ENCODE assay signal across 9 mouse cellular contexts in genomic region chr5:139495019-139495669, GRCm38 (mm10). TPM values are rescaled to one million over a fixed set of nuclear protein-coding genes. Genes with fewer than 3 reads are reported as not detected.
A peak's percentile ranks its signal among the peaks of the same experiment; 100 is the strongest.
DNase-seq lines count a peak whose midpoint lies in the region; ATAC-seq lines count a peak whose summit lies in the region.
"Had no signal": no experiment of that assay in that cellular context is flagged by ENCODE, and none has a peak within 500 bp of the region (broad histone marks: within the 10 kb centered on the region; RNA-seq: fewer than 3 reads in every experiment).

No protein-coding gene starts in this region.

- no peak overlapping the region for H3K9ac ChIP-seq in neural tube, embryonic 11.5 days (ENCODE audit: low read length)
- H3K9ac ChIP-seq: midbrain, embryonic 13.5 days had no signal

- WGBS in neural tube, embryonic 11.5 days = 43% methylated on average over 22 of the region's 22 CpGs

- DNase-seq in embryo, embryonic 10.5 days (ENCODE audit: low spot score) = peak; percentile 33
- no peak for DNase-seq in embryo, embryonic 10 days (ENCODE audit: low spot score)
- peak; percentile 27 for DNase-seq in neural tube, embryonic 11.5 days (ENCODE audit: low spot score)
- no peak for DNase-seq in neural tube, embryonic 10.5 days (ENCODE audit: extremely low spot score, low spot score)
- peak; percentile 18 for DNase-seq in kidney, postnatal 10 days
- peak; percentile 41 for DNase-seq in naive thymus-derived CD4-positive, alpha-beta T cell, adult 2 months (ENCODE audit: low read depth)
- DNase-seq in urinary bladder, adult 2 months (ENCODE audit: low spot score) = no peak
- no peak for DNase-seq in adrenal gland, postnatal 25 days

- H3K9me3 ChIP-seq in neural tube, embryonic 11.5 days (ENCODE audit: control insufficient read depth, low read length) = no peaks in the 10 kb centered on the region
- H3K9me3 ChIP-seq: midbrain, embryonic 13.5 days had no signal

- H3K36me3 ChIP-seq in neural tube, embryonic 11.5 days (ENCODE audit: control insufficient read depth, insufficient read depth, low read length) = no peaks in the 10 kb centered on the region
- H3K36me3 ChIP-seq: midbrain, embryonic 13.5 days had no signal

- no peaks in the 10 kb centered on the region for H3K4me1 ChIP-seq in neural tube, embryonic 11.5 days (ENCODE audit: control insufficient read depth, insufficient read depth, low read length)
- H3K4me1 ChIP-seq: midbrain, embryonic 13.5 days had no signal

- H3K4me3 ChIP-seq in neural tube, embryonic 11.5 days (ENCODE audit: low read depth, low read length) = no peak overlapping the region
- H3K4me3 ChIP-seq: midbrain, embryonic 13.5 days had no signal

- ATAC-seq in neural tube, embryonic 11.5 days (ENCODE audit: insufficient read depth, low FRiP score, low TSS enrichment) = no peak
- ATAC-seq: midbrain, embryonic 13.5 days had no signal

- no peak overlapping the region for H3K27ac ChIP-seq in neural tube, embryonic 11.5 days (ENCODE audit: low read depth, low read length)
- H3K27ac ChIP-seq: midbrain, embryonic 13.5 days had no signal

- no peak overlapping the region for H3K4me2 ChIP-seq in neural tube, embryonic 11.5 days (ENCODE audit: low read depth)
- H3K4me2 ChIP-seq: midbrain, embryonic 13.5 days had no signal

- H3K27me3 ChIP-seq in neural tube, embryonic 11.5 days (ENCODE audit: control insufficient read depth, insufficient read depth, low read length) = no peaks in the 10 kb centered on the region
- H3K27me3 ChIP-seq: midbrain, embryonic 13.5 days had no signal

RNA-seq across cellular contexts. Expression of gene Zfand2a, which starts 10.8 kb away (rescaled TPM):
- polyA plus RNA-seq in neural tube, embryonic 11.5 days (2014; fragmentation: Nextera tagmentation; extraction: Ambion mirVana) = 5.4 and 7.9 TPM in 2 replicates
- 19.1 and 22.4 TPM in 2 replicates for polyA plus RNA-seq in urinary bladder, adult 2 months (2012; rRNA removed)
- total RNA-seq in adrenal gland, postnatal 25 days (2021) = 22.5 and 31.2 TPM in 2 replicates

RNA-seq across cellular contexts. Expression of gene 3110082I17Rik, which starts 34.8 kb away (rescaled TPM):
- 32.0 and 37.6 TPM in 2 replicates for polyA plus RNA-seq in neural tube, embryonic 11.5 days (2014; fragmentation: Nextera tagmentation; extraction: Ambion mirVana)
- polyA plus RNA-seq in urinary bladder, adult 2 months (2012; rRNA removed) = 13.7 and 13.9 TPM in 2 replicates
- total RNA-seq in adrenal gland, postnatal 25 days (2021) = 9.8 and 15.8 TPM in 2 replicates

RNA-seq across cellular contexts. Expression of gene Uncx, which starts 48.1 kb away (rescaled TPM):
- 44.9 and 45.2 TPM in 2 replicates for polyA plus RNA-seq in neural tube, embryonic 11.5 days (2014; fragmentation: Nextera tagmentation; extraction: Ambion mirVana)
- not detected in 2 replicates for polyA plus RNA-seq in urinary bladder, adult 2 months (2012; rRNA removed)
- not detected in 2 replicates for total RNA-seq in adrenal gland, postnatal 25 days (2021)

Comparison
In these comparisons a context has a peak if more than half of its experiments do, and no peak if none do; other contexts are left out.
1. DNase-seq: peak in embryo, embryonic 10.5 days (single experiment), neural tube, embryonic 11.5 days (single experiment), kidney, postnatal 10 days (single experiment) and naive thymus-derived CD4-positive, alpha-beta T cell, adult 2 months (single experiment); none in embryo, embryonic 10 days (single experiment), neural tube, embryonic 10.5 days (single experiment), urinary bladder, adult 2 months (single experiment) and adrenal gland, postnatal 25 days (single experiment).
2. RNA of gene Uncx, which starts 48.1 kb away (polyA plus RNA-seq): 44.9 to 45.2 TPM in neural tube, embryonic 11.5 days; not detected in urinary bladder, adult 2 months; every median in the first group is over 10 times any median in the second.